Mouse (Mus musculus) spleen, postnatal 4 days (tissue): ENCODE results near the gene Adgrl3.

ENCODE experiments used
- DNase-seq, 2 experiments: peaks; one replicate each; pipeline ENCODE4 v3.0.0; 2022; ENCODE audit warnings: low spot score in 2 of 2

The Adgrl3 gene

DNA sequence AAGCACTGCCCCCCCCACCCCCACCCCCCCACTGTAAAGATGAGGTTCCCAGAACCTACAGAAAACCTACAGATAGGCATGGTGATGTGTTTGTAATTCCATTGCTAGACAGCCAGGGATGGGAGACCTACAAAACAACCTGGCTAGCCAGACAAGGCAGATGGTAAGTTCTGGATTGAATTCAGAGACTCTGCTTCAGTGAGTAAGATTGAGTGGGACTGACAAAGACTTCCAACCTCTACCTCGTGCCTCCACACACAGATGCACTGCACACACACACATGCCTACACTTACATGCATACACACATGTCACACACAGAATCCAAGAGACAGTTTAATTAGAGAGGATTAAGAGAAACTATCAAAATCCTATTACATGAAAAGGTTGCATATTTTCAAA lies 544.4 kb downstream of the Adgrl3 start:
- no peak for DNase-seq

DNA sequence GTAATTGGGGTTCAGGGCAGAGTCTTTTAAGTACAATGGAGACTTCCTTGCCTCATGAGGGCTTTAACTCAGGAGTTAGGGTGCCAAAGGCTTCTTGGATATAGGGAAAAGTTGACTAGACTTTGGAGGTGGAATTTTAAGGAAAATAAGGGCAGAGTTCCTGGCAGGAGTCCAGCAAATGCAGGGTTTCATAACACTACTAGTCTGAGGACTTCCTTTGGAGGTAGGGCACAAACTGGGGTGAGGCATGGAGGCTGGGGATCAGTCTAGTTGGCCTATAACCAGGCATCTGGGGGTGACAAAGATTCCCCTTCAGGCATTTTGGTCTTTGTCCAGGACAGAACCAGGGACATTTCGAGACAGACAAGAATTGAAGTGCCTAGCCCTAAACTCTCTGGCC lies 546.6 kb downstream of the Adgrl3 start:
- no peak for DNase-seq

DNA sequence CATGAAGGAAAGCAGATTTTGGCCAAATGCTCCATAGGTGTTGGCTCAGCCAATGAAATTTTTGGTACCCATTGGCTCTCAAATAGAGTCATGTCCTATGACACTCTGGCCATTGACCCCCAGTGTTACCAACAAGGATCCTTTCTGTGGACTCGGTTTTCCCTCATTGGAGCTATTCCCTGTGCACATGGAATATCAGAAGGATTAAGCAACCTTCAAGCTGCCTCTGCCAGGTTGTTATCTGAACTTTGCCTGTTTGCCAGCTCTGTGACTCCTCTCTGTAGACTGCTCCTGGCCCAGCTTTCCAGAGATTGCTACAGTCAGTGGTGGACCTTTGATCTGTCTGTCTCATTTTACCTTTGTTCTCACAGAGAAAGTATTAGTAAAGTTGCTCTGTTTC lies 548.8 kb downstream of the Adgrl3 start:
- no peak for DNase-seq

DNA sequence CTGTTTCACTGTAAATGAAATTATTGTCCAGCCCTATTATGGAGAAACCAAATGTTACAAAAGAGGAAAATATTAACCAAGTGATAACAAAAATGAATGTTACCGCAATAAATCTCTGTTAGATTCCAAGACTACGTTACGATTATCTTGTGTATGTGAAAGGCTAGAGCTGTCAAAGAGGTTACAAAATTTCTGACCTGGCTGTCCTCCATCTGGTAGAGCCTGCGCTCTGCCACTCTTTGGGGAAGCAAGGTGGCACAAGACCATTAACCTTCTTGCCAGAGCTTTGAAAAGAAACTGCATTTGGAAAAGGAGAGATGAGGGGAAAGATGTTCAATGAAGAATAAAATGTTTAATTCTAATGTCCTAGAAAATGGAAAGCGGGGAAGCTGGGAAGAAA lies 562.9 kb downstream of the Adgrl3 start:
- no peak for DNase-seq

DNA sequence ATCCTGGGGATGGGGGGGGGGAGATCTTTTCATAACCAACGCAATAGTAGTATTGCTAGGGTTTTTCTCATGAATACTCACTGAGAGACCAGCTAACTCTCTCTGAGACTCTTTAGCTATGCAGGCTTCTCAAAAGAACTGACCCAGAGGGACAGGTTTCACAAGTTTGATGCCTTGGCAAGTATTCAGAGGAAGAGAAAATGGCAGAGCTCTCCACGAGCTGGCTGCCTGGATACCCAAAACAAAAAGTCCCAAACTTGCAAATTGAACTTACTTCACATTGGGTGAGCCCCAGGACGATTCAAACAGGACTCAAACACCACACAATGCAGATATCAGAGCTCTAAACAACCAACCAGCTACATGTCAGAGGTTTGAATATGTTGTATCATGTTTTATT lies 563.5 kb downstream of the Adgrl3 start:
- no peak for DNase-seq

DNA sequence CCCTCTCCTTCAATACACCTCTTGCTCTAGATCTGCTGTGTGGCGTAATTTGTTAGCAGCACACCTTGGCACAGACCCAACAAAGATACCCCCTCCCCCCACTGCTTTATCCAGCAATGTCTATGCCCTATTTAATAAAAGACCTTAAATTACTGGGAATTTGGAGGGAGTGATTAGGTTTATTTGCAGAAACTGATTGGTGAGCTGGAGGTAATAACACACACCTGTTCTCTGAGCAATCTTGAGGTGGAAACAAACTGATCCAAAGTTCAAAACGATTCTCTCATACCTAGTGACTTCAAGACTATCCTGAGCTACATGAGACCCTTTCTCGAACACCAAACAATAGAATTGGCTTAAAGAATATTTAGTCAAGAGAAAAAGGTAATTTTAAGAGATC lies 565.0 kb downstream of the Adgrl3 start:
- no peak for DNase-seq

DNA sequence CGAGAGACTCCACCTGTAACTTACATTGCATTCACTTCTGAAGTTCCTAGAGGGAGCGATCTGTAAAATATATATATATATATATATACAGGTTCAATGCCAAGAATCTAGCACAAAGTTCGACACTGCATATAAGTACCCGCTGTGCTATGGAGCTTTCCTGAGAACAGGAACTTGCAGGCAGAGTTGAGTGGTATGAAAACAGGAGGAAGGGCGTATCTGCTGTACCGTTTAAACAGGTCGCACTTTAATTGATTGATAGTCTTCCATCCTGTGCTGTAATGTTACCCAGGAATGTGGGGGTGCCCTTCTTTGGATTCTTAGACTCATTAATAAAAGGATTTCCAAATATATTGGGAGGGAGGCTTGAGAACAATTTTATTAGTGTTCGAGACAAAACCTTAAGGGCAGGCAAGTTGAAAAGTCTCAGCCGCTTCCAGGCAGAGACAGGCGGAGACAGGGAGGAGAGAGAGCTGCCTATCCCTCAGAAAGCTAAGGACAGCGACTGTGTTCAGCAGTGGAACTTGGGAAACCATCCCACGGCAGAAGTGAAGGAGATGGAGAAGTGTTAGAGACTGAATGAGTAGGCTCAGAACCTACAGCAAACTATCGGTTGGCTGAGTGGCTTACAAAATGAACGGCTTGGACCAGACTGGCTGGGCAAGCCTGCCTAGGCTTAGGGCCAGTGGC lies 570.2 kb downstream of the Adgrl3 start:
- DNase-seq, result no peak

DNA sequence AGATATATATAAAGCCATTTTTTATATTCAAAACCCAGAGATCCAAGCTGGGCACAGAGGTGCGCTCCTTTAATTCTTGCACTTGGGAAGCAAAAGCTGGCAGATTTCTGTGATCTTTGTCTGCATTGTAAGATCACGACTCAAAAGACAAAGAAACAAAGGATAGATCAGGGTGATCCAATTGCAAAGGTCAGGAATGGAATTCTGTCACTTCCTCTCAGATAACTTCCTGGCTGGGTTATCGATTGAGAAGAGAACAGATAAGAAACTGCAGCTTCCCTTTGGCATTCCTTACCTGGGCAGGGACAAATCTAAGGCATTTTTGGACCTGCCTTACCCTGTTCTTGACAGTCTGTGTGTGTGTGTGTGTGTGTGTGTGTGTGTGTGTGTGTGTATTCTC lies 571.5 kb downstream of the Adgrl3 start:
- no peak for DNase-seq

DNA sequence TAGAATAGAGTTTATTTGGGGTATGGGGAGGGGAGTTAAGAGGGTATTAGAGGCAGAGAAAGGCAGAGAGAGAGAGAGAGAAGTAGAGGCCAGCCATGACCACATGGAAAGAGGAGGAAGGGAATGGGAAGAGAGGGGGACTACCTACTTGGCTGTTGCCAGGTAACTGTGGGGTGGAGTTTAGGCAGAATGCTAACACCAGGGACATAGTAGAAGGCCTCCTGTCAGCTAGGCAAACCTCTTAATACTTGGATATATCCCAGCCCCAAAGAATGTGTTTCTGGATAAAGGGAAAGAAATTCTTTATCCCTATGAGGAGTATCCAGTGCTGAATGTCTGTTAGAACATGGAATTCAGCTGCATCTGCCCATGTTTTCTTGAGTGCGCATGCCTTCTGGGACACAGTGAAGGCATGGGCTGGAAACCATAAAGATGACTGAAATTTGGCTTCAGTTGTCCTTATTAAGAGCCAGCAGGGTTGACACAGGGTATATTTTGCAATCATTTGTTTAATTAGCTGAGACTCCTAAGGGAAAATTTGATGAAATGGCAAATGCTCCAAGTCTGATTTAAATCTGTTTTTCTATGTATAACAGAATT lies 573.6 kb downstream of the Adgrl3 start:
- DNase-seq, result no peak

DNA sequence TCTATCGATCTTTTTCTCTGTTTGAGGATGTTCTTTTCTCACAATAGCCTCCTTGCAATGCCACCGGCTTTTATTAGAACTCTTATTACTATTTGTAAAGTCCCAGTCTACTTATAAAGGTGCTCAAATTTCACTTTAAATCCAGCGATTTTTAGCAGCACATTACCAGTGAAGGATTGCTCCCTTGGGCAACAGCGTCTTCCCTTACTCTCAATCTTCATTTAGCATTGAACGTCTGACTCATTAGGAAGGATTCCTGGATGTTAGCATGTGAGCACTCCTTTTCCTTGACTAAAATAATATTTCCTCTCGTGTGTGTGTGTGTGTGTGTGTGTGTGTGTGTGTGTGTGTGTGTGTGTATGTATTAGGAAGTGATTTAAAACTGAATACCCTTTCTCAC lies 578.1 kb downstream of the Adgrl3 start:
- DNase-seq, result no peak

DNA sequence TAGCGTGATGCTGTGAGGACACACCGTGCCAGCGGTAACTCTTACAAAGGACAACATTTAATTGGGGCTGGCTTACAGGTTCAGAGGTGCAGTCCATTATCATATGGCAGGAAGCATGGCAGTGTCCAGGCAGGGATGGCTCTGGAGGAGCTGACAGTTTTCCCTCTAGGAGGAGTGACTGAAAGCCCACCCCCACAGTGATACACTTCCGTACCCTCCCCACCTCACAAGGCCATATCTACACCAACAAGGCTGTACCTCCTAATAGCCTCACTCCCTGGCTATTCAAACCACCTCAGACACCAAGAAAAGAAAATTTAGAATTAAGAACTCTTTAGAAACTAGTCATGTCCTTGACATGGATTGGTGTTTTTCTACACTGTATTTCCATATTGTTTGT lies 583.0 kb downstream of the Adgrl3 start:
- DNase-seq, result no peak

DNA sequence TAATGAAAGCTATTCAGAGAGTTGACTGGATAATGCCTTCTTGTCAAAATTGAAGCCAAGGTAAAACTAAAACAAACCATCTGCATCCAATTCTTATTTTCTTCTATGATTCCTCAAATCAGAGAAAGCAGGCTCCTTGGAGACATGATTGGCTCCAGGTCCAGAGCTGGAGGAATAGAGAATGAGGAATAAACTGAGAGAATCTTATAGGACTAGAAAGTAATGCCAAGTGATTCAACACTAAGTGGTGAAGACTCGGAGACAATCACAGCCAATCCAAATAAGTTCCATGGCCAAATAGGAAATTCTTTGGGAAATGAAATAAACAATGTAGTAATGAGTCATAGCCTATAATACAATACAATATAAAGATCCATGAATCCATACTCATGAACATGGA lies 585.7 kb downstream of the Adgrl3 start:
- no peak for DNase-seq

DNA sequence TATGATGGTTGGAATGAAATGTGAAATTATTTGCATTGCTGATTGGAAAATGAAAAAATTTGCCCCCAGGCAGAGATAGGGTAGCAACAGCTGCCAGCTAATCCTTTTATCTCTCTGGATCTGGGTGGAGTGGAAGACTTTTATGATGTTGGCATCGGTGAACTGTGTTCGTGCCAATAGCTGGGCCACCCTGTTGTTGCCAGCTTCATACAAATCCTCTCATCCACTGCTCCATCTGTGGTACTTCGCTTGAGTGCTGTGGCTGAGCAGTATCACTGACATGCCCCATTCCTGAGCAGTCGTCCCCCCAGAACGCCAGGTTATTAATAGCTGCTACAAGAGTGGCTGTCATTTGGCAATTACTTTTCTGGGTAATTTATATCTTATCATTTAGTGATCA lies 590.3 kb downstream of the Adgrl3 start:
- no peak for DNase-seq

DNA sequence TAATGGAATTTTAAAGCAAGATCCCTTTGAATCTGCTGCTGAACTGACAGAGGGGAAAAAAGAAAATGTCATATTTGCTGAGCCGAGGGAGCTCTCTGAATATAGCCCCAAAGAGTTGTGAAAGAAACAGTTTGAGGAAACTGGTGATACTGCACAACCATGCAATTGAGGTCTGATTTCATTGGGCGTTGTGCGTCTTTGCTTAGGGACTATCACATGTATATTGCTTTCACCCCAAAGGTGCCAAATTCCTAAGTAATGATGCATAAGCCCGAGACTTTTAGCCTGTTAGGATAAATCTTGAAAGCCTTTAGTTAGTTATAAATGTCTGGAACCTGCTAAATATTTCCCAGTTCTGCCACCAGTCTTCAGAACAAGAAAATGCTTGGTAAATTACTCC lies 594.7 kb downstream of the Adgrl3 start:
- DNase-seq, result no peak

DNA sequence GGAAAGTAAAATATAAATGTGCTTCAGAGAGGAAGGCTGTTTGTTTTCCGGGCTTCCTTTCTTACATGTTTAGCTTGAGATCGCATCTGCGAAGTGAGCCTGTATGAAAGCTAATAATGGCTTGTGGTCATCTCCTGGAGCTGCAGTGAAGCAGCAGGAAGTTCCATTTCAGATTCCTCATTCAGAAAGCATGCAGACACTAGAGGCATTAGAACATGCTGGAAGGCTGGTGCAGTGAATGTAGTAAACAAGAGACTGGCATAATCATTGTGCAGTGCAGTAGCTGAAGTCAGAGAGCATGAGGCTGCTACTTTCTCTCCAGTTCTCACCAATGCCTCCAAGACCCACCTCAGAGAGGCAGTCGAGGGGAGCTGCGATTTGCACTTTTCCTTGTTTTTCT lies 601.2 kb downstream of the Adgrl3 start:
- no peak for DNase-seq

DNA sequence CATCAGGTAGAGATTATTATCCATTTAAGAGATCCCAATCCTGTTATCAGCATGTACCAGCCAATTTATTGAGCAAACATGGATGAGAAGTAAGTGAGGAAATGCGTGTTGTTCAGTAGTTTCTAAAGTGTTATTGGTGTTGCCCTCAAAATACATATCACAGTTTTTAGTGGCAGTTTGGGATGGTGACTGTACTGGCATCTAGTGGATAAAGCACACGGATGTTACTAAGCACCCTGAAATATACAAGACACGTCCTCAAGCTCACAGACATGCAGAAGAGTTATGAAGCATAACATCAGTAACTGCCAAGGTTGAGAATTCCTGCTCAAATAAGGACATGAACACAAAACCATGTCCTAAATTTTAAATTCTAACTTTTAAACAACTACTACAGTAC lies 601.8 kb downstream of the Adgrl3 start:
- DNase-seq, result no peak

DNA sequence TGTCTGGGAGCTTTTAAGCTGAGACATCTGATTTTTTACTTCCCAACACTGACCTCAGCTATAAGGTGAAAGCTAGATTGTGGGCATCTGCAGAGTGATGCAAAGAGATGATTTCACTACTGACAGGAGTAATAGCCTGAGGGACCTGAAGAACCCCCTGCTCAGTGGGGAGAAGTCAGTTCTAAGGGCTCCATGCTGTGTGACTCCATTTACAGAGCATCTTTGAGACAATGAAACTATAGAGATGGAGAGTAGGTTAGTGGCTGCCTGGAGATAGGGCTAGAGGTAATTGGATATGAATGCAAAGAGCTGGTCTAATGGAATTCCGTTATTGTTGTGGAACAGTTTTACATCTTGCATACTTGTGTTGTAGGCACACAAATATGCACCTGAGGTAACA lies 603.9 kb downstream of the Adgrl3 start:
- DNase-seq, result no peak

DNA sequence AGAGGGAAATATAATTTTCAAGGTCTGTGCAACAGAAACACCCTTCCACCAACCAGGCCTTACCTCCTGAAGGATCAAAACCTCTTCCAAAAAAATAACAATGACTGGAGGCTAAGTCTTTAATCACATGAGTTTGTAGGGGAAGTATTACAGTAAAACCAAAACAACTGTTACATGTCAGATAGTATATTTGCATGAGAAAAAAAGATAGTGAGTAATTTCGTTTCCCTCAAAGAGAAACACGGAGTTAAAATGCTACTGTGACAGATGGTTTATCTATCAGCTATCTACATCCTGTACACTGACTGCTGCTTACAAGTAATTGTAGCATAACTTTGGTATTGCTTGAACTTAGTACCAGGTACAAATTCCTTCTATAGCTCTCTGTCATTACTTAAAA lies 616.2 kb downstream of the Adgrl3 start:
- no peak for DNase-seq

DNA sequence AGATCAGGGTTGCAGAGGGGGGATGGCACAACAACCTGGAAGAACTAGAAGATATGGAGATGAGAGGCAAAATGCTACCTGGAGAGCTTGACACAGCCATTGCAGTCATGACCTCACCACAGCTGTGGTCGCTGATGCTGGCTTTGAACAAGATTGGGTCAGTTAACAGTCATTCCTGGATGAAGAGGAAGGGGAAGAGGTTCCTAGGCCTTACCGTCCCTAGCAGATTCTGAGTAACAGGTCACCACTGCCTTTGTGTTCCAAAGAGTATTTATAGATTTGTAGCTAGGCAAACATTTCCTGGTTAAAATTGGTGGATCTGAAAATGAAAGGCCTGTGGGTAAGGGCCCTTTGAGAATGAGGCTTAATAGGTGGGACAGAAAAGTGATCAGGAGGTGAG lies 618.5 kb downstream of the Adgrl3 start:
- no peak for DNase-seq

DNA sequence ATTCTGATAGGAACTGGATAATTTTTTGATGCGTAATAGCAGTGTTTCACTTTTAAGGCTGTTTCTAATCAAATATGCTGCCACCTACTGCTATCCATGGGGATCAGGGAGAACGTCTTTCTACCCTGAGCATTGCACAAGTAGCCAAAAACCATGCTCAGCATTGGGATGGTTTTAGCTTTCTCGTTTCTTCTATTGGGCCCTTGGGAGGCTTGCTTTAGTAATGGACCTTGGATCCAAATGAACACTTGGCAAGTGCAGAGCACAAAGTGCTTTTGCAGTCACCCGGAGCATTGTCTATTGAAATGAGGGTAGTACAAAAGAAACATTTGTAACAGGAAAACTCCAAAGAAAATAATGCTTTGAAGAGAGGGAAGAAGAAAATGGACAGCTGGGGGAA lies 620.2 kb downstream of the Adgrl3 start:
- no peak for DNase-seq

DNA sequence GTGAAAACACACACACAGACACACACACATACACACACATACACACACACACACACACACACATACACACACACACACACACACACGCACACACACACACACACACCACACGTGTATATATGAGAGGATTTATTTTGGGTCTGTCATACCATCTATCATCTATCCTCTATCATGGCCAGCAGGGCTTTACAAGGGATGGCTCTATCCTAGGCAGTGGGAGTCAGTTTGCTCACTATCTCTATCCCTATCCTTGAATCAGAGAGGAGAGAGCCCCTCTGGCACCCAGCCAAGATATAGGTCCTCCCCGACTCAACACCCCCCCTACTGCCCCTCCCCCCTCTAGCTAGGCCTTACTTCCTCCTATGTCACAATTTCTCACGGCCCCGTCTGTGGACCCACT lies 625.6 kb downstream of the Adgrl3 start:
- no peak for DNase-seq

DNA sequence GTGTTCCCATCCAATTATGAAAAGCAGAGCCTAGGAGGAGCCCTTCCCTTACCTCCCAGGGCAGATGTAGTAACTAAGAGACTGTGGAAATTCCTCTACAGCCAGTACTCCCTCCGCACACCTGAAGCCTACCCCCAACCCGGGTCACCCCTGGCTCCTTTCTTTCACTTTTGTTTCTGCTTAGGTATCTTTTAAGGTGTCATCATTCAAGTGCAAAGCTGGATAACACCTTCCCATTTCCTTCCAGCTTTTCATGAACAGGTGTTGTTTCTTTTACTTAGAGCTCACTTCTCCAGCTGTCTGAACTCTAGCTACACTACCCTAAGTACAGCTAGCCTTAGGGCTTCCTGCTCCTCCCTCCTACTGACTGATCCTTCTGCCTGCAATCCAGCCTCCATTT lies 634.0 kb downstream of the Adgrl3 start:
- DNase-seq, result no peak

DNA sequence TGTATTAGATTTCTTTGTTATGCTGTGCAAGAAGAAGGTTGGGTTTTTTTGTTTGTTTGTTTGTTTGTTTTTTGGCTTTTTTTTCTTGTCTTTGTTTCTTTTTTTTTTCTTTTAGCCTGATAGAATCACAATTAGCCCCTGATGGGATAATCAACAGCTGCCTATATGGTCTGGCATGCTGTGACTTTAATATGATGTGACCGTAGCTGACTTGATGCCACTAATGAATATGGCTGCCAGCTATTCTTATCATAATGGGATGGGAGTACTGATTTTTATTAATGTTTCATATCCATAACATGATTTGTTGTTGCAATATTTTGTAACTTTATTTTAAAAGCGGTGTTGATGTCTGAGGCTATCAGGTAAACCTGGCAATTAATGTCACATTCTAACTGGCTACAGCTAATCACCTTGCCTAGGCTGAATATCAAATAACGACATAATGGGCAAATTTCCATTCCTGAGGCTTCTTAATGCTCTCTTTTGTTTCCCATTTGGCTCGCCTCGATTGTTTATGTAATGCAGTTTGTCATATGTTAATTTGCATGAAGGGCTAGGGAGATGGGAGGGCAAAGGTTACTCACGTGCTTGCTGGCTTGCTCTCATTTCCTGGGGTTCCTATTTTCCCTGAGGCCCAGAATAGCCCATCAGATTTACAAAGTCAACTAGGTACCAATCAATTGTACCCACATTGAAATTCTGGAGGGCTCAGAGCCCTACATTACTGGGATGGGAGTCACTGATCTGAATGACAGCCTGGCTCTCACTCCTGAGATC lies 641.9 kb downstream of the Adgrl3 start:
- no peak for DNase-seq
